Mouse (Mus musculus) kidney, embryonic 16.5 days (tissue): ENCODE results near the gene Ubac1. TPM values are rescaled to one million over a fixed set of nuclear protein-coding genes. Genes with fewer than 3 reads are reported as not detected.

Experiments
- ATAC-seq: fragments of 200-750 bp; cut with Nextera tagmentation; 2 replicates; pipeline ENCODE4 v1.8.0; 2017; ENCODE audit warnings: moderate TSS enrichment; ENCODE audit not compliant: low FRiP score, low TSS enrichment
- H3K27ac ChIP-seq: fragments of 300-500 bp; sonication (generic); 2 replicates; pipeline ENCODE4 v1.5.1; 2014; ENCODE audit warnings: low read length
- H3K27me3 ChIP-seq: fragments of 300-500 bp; sonication (generic); 2 replicates; pipeline ENCODE4 v1.6.1; 2014; ENCODE audit warnings: low read length, control low read depth, mixed read lengths; ENCODE audit not compliant: insufficient read depth
- H3K36me3 ChIP-seq: fragments of 300-500 bp; sonication (generic); 2 replicates; pipeline ENCODE4 v1.6.1; 2014; ENCODE audit warnings: low read length, control low read depth, mixed read lengths; ENCODE audit not compliant: insufficient read depth
- H3K4me1 ChIP-seq: fragments of 300-500 bp; sonication (generic); 2 replicates; pipeline ENCODE4 v1.6.1; 2014; ENCODE audit warnings: low read length, control low read depth, mixed read lengths; ENCODE audit not compliant: insufficient read depth
- H3K4me2 ChIP-seq: fragments of 300-500 bp; sonication (generic); replicated peaks from 2 replicates; pipeline ENCODE4 v1.6.1; 2014; ENCODE audit warnings: low read depth, low read length
- H3K4me3 ChIP-seq: fragments of 300-500 bp; sonication (generic); 2 replicates; pipeline ENCODE4 v1.5.1; 2014; ENCODE audit warnings: mild to moderate bottlenecking, low read length
- H3K9ac ChIP-seq: fragments of 300-500 bp; sonication (generic); replicated peaks from 2 replicates; pipeline ENCODE4 v1.6.1; 2014; ENCODE audit warnings: low read length
- H3K9me3 ChIP-seq: fragments of 300-500 bp; sonication (generic); 2 replicates; pipeline ENCODE4 v1.6.1; 2016; ENCODE audit warnings: low read length, control low read depth
- WGBS: fragments of 180-500 bp; shearing (Covaris S2); extraction: QIAGEN DNeasy Blood & Tissue Kit; methylation state at CpG from one replicate; pipeline ENCODE4 v1.1.7; 2014; 5-methylcytosine and 5-hydroxymethylcytosine counted together
- polyA plus RNA-seq: library from polyadenylated mRNA; unstranded; fragments of >200 nt; fragmentation: Nextera tagmentation; extraction: Ambion mirVana; gene quantifications from 2 replicates; pipeline ENCODE4 v1.2.1, GENCODE M21; 2015

The Ubac1 gene
- polyA plus RNA-seq, 1 experiment from 2014 or later: 88.5 TPM

- no peaks in the 10 kb centered on the region for H3K4me1 ChIP-seq
- H3K27ac ChIP-seq: no peak overlapping the region
- H3K27me3 ChIP-seq: no peaks in the 10 kb centered on the region
- H3K9ac ChIP-seq: no peak overlapping the region
- no peaks in the 10 kb centered on the region for H3K9me3 ChIP-seq
- H3K4me2 ChIP-seq: no peak overlapping the region
- WGBS: 76% methylated on average over 15 of the region's 15 CpGs
- no peak overlapping the region for H3K4me3 ChIP-seq
- no peaks in the 10 kb centered on the region for H3K36me3 ChIP-seq
- no peak for ATAC-seq
Measured at GRCm38 (mm10) chr2:26034344-26035050, 12.9 kb upstream of the Ubac1 start.

GRCm38 (mm10) chr2:26030288-26030687 is 8.7 kb upstream of the Ubac1 start:
- Histone ChIP-seq H3K4me1 (no peaks in the 10 kb centered on the region), H3K27ac (no peak overlapping the region), H3K36me3 (no peaks in the 10 kb centered on the region), H3K4me2 (no peak overlapping the region), H3K9ac (no peak overlapping the region), H3K4me3 (no peak overlapping the region), H3K27me3 (no peaks in the 10 kb centered on the region), H3K9me3 (no peaks in the 10 kb centered on the region)
- WGBS: 33% methylated on average over 3 of the region's 3 CpGs
- no peak for ATAC-seq

- Histone ChIP-seq H3K27me3 (no peaks in the 10 kb centered on the region), H3K4me3 (no peak overlapping the region), H3K4me1 (peaks cover 13% of the 10 kb centered on the region), H3K27ac (no peak overlapping the region), H3K36me3 (no peaks in the 10 kb centered on the region), H3K9me3 (no peaks in the 10 kb centered on the region), H3K9ac (no peak overlapping the region), H3K4me2 (no peak overlapping the region)
- WGBS: 35% methylated on average over 4 of the region's 4 CpGs
- ATAC-seq: no peak
Measured at GRCm38 (mm10) chr2:26024138-26025075, 2.9 kb upstream of the Ubac1 start.

GRCm38 (mm10) chr2:26022626-26023025 is 1.1 kb upstream of the Ubac1 start:
- H3K4me3 ChIP-seq: no peak overlapping the region
- 81% methylated on average over 1 of the region's 1 CpGs for WGBS

GRCm38 (mm10) chr2:26022258-26022565 is 665 bp upstream of the Ubac1 start:
- Histone ChIP-seq H3K36me3 (no peaks in the 10 kb centered on the region), H3K27ac (0 out of 2 replicates have a peak overlapping the region, but pooled peaks have one; percentile 44), H3K4me1 (peaks cover 13% of the 10 kb centered on the region), H3K9me3 (no peaks in the 10 kb centered on the region), H3K4me3 (no peak overlapping the region; the same call in 1 of the 2 replicates), H3K9ac (no peak overlapping the region; the same call in 1 of the 2 replicates), H3K27me3 (no peaks in the 10 kb centered on the region), H3K4me2 (peak overlapping the region; percentile 88)
- WGBS: 89% methylated on average over 8 of the region's 8 CpGs
- ATAC-seq: no peak

More at GRCm38 (mm10) chr2:26022626-26023025, 1.1 kb upstream of the Ubac1 start:
- H3K36me3 ChIP-seq: no peaks in the 10 kb centered on the region
- H3K9me3 ChIP-seq: no peaks in the 10 kb centered on the region
- H3K27ac ChIP-seq: no peak overlapping the region
- no peak overlapping the region for H3K4me2 ChIP-seq
- H3K27me3 ChIP-seq: no peaks in the 10 kb centered on the region
- no peak overlapping the region for H3K9ac ChIP-seq
- peaks cover 13% of the 10 kb centered on the region for H3K4me1 ChIP-seq
- ATAC-seq: no peak

GRCm38 (mm10) chr2:26020714-26021560 is 610 bp downstream of the Ubac1 start:
- peak overlapping the region; percentile 73 for H3K4me3 ChIP-seq

GRCm38 (mm10) chr2:26019923-26020322 is 1.6 kb downstream of the Ubac1 start:
- H3K4me2 ChIP-seq: 0 out of 2 replicates have a peak overlapping the region, but pooled peaks have one; percentile 88
- H3K4me3 ChIP-seq: peak overlapping the region; percentile 73; the same call in 1 of the 2 replicates
- no peak for ATAC-seq
- 73% methylated on average over 3 of the region's 3 CpGs for WGBS
- H3K27ac ChIP-seq: no peak overlapping the region
- peaks cover 3% of the 10 kb centered on the region for H3K36me3 ChIP-seq
- H3K4me1 ChIP-seq: peaks cover 13% of the 10 kb centered on the region
- H3K9ac ChIP-seq: peak overlapping the region; percentile 71
- H3K27me3 ChIP-seq: no peaks in the 10 kb centered on the region
- no peaks in the 10 kb centered on the region for H3K9me3 ChIP-seq

More at GRCm38 (mm10) chr2:26020714-26021560, 610 bp downstream of the Ubac1 start:
- Histone ChIP-seq H3K9me3 (no peaks in the 10 kb centered on the region), H3K27me3 (no peaks in the 10 kb centered on the region), H3K36me3 (no peaks in the 10 kb centered on the region), H3K27ac (peak overlapping the region; percentile 90), H3K9ac (peak overlapping the region; percentile 71), H3K4me2 (peak overlapping the region; percentile 88), H3K4me1 (peaks cover 13% of the 10 kb centered on the region)
- peak; percentile 47 for ATAC-seq
- 2% methylated on average over 38 of the region's 38 CpGs for WGBS

GRCm38 (mm10) chr2:26017326-26017725 is 4.2 kb downstream of the Ubac1 start:
- Histone ChIP-seq H3K4me1 (peaks cover 13% of the 10 kb centered on the region), H3K4me3 (no peak overlapping the region), H3K27ac (no peak overlapping the region), H3K27me3 (no peaks in the 10 kb centered on the region), H3K9me3 (no peaks in the 10 kb centered on the region), H3K4me2 (no peak overlapping the region), H3K9ac (no peak overlapping the region), H3K36me3 (peaks cover 18% of the 10 kb centered on the region)
- no peak for ATAC-seq
- WGBS: 81% methylated on average over 4 of the region's 4 CpGs

- Histone ChIP-seq H3K4me2 (no peak overlapping the region), H3K27ac (no peak overlapping the region), H3K4me1 (no peaks in the 10 kb centered on the region), H3K36me3 (peaks cover 44% of the 10 kb centered on the region), H3K9me3 (no peaks in the 10 kb centered on the region), H3K27me3 (no peaks in the 10 kb centered on the region), H3K4me3 (no peak overlapping the region), H3K9ac (no peak overlapping the region)
- no peak for ATAC-seq
- 94% methylated on average over 3 of the region's 3 CpGs for WGBS
Measured at GRCm38 (mm10) chr2:26013674-26014073, 7.9 kb downstream of the Ubac1 start.
